Mouse (Mus musculus): ENCODE results near the gene Gm6525.

Gene Gm6525

DNA sequence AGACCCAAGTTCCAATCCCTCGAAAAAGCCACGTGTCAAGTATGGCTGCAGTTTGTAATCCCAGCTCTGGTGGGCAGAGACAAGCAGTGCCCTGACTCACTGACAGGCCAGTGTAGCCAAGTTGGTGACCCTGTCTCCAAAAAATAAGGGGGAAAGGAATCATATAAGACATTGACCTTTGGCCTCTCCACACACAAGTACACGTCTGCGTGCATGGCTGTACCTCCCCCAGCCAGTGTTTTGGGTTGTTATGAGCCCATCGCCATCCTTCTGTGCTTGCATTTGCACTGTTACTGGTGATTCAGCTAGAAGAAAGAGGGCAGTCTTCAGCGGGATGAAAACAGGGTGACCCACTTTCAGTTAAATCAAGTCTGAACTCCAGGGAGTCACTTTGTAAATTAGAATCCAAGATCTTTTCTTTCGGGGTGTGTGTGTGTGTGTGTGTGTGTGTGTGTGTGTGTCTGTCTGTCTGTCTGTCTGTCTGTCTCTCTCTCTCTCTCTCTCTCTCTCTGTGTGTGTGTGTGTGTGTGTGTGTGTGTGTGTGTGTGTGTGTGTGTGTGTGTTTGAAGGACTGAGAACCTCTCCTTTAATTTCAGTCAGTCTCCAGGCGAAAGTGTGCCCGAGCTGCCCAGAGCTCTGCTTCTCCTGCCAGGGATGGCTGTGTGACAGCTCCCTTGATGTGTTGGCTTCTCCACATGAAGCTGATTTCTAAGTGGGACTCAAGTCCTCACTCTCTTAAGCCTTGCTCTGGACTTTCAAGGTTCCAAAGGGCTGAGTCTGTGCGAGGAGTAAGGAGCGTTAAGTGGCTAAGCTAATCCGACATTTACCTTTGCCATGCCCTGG, 43.4 kb downstream of the Gm6525 start:
- TF ChIP-seq GATA4 (IDR thresholded peaks at IDR 0.05; ENCODE audit: insufficient replicate concordance, low read length), result no peak

DNA sequence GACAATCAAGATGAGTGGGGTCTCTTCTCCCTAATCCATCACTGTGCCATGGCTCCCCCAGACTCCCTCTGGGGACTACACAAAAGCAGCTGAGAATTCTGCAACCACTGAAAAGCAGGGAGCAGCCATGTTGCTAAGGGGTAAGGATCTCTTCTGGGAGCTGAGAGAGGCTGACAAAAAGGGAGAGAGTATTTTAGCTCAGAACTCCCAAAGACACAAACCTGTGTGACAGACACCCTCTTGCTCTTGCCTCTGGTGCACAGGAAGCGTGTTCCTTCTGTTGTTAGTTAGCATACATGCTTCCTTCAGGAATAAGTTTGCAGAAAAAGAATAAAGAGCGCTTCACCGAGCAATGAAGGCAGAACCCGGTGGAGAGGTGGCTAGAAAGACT, 44.1 kb downstream of the Gm6525 start:
- TF ChIP-seq GATA4 (IDR thresholded peaks at IDR 0.05; ENCODE audit: insufficient replicate concordance, low read length), result no peak

DNA sequence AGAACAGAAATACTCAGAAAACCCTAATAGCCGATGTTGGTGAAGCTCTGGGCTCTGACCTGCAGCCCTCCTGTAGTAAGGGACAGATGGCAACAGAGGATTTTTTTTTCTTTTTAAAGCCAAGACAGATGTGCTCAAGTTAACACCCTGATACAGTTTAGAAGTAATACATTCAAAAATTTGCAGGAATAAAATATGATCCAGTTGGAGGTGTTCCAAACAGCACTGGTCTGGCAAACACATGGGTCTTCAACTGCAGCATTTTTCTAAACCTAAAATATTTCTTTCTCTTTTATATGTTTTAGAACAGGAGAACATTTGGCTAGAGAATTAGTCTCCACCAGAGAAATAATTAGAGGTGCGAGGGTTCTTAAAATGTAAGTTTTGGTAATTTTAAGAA, 44.6 kb downstream of the Gm6525 start:
- TF ChIP-seq GATA4 (IDR thresholded peaks at IDR 0.05; ENCODE audit: insufficient replicate concordance, low read length), result no peak

DNA sequence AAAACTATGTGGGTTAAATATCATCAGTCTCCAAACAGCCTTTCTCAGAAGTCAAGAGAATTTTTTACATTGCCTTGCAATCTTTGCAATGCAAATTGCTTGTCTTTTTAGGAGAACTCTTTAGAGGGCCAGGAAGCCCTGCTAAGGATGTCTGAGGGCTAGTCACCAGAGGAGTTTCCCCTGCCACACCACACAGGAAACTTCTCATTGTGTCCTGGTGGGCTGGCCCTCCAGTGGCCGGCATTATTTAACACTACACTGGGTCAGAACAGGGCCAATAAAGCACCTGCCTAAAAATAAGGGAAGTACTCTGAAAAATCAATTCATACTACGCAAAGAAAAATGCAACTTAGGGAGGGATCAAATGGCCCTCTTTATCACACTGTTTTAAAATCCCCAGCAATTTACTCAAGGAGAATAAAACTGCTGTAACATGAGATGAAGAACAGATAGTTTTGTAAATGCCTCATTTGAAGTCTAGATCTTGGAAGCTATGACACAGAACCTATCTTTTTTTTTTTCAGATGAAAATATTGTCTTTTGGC, 45.3 kb downstream of the Gm6525 start:
- no peak for TF ChIP-seq GATA4 (IDR thresholded peaks at IDR 0.05; ENCODE audit: insufficient replicate concordance, low read length)

DNA sequence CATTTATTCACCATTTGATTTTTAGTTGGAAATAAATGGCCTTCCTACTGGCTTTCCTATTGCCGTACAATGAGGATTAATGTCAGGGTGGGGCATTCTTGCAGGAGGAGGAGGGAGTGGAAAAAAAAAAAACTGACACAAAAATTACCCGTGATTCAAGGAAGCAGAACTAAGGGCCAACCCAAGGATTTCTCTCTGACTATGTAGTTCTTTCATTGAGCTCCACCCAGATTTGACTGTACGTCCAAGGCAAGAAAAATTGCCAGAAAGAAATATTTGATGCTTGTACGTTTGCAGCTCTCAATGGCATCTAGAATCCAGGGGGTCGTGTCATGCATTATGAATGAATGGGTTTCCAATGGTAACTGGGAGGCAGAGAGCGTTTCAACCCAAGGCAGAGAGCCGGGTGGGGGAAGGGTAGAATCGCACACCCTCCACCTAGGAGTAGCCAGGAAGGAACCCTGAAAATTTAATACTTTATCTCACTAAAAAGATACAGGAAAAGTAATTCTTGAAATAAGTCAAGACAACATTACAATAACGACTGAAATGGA, 45.9 kb downstream of the Gm6525 start:
- TF ChIP-seq GATA4 (IDR thresholded peaks at IDR 0.05; ENCODE audit: insufficient replicate concordance, low read length), result no peak

DNA sequence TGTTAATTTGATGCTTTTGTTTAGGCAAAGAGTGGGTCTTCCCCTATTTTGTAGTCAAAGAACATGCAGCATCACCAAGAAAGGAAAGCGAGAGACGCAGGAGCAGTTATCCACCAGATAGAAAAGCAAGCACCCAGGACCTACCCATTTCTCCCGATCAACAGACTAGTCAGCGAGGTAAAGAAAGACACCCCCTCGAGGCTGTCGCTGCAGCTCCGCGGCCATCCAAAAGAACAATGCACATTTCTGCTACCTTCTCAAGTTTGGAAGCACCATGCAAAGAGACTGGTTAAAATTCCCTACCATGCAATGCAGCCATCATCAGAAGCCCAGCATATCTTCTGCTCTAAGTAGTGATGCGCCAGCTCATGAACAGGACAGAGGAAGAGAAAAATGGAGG, 46.4 kb downstream of the Gm6525 start:
- TF ChIP-seq GATA4 (IDR thresholded peaks at IDR 0.05; ENCODE audit: insufficient replicate concordance, low read length), result no peak

DNA sequence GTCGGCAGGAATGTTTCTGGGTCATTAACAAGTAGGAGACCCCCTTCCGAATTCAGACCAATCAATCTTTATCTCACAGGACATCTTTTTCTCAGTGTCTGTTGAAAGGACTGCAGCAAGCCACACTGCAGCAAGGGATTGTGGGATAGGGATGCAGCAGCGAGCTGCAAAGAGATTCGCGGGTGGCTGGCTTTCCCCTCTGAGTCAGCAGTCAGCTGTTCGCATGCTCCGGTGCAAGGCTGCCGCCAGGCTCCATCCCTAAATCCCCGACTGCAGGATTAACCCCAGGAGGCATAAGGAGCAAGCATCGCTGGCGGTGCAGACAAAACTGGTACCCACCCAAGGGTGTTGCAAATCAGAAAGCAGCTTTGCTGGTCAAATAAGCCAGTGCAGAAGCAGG, 46.8 kb downstream of the Gm6525 start:
- TF ChIP-seq GATA4 (IDR thresholded peaks at IDR 0.05; ENCODE audit: insufficient replicate concordance, low read length), result no peak
